Mouse (Mus musculus) heart, embryonic 16.5 days (tissue): ENCODE data around the gene Sbno2. TPM values are rescaled to one million over a fixed set of nuclear protein-coding genes. Genes with fewer than 3 reads are reported as not detected.

Experiments
- ATAC-seq: fragments of 200-750 bp; cut with Nextera tagmentation; replicated peaks from 2 replicates; pipeline ENCODE4 v1.8.0; 2017; ENCODE audit warnings: moderate number of reproducible peaks; ENCODE audit not compliant: insufficient read depth, low FRiP score; ENCODE audit errors: extremely low read depth
- H3K27ac ChIP-seq: fragments of 300-500 bp; sonication (generic); 2 replicates; pipeline ENCODE4 v1.5.1; 2014; ENCODE audit warnings: mild to moderate bottlenecking, low read length, control low read depth, moderate library complexity
- H3K27me3 ChIP-seq: fragments of 300-500 bp; sonication (generic); 2 replicates; pipeline ENCODE4 v1.6.1; 2014; ENCODE audit warnings: low read length, mixed read lengths; ENCODE audit not compliant: control insufficient read depth, insufficient read depth
- H3K36me3 ChIP-seq: fragments of 300-500 bp; sonication (generic); 2 replicates; pipeline ENCODE4 v1.6.1; 2014; ENCODE audit not compliant: control insufficient read depth, insufficient read depth
- H3K4me1 ChIP-seq: fragments of 300-500 bp; sonication (generic); 2 replicates; pipeline ENCODE4 v1.6.1; 2014; ENCODE audit warnings: low read length, mixed read lengths; ENCODE audit not compliant: control insufficient read depth, insufficient read depth
- H3K4me2 ChIP-seq: fragments of 300-500 bp; sonication (generic); 2 replicates; pipeline ENCODE4 v1.6.1; 2014; ENCODE audit warnings: low read depth, mild to moderate bottlenecking, control low read depth, low read length
- H3K4me3 ChIP-seq: fragments of 300-500 bp; sonication (generic); 2 replicates; pipeline ENCODE4 v1.5.1; 2014; ENCODE audit warnings: mild to moderate bottlenecking, control low read depth, low read length
- H3K9ac ChIP-seq: fragments of 300-500 bp; sonication (generic); 2 replicates; pipeline ENCODE4 v1.6.1; 2014; ENCODE audit warnings: low read length, control low read depth
- H3K9me3 ChIP-seq: fragments of 300-500 bp; sonication (generic); replicated peaks from 2 replicates; pipeline ENCODE4 v1.6.1; 2016; ENCODE audit warnings: low read length; ENCODE audit not compliant: control insufficient read depth
- WGBS: fragments of 180-500 bp; shearing (Covaris S2); extraction: QIAGEN DNeasy Blood & Tissue Kit; methylation state at CpG from one replicate; pipeline ENCODE4 v1.1.7; 2014; 5-methylcytosine and 5-hydroxymethylcytosine counted together
- polyA plus RNA-seq: library from polyadenylated mRNA; unstranded; fragments of >200 nt; fragmentation: Nextera tagmentation; extraction: Ambion mirVana; gene quantifications from 2 replicates; pipeline ENCODE4 v1.2.1, GENCODE M21; 2015

Gene Sbno2
- polyA plus RNA-seq, 1 experiment from 2014 or later, result 11.7 TPM

DNA sequence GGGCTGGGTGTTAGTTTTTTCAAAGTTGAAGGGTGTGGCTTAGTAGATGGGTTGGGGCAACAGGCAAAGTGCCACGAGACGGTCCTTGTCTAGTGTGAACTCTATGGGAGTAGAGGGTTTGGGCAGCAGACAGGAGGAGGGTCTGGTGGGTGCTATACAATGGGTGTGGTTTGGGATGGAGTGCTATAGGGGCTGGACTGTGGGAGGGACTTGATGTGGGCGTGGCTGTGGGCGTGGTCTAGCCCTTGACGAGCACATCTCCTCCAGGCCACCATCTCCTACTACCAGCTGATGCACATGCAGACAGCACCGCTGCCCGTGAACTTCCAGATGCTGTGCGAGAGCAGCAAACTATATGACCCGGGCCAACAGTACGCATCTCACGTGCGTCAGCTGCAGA is 79.5 kb downstream of the Sbno2 start:
- Histone ChIP-seq H3K27me3 (no peaks in the 10 kb centered on the region), H3K4me2 (no peak overlapping the region), H3K9me3 (no peaks in the 10 kb centered on the region; the same call in 1 of the 2 replicates), H3K27ac (no peak overlapping the region), H3K9ac (no peak overlapping the region), H3K36me3 (0 out of 2 replicates have a peak, but pooled peaks cover 3% of the 10 kb centered on the region), H3K4me1 (0 out of 2 replicates have a peak, but pooled peaks cover 2% of the 10 kb centered on the region), H3K4me3 (no peak overlapping the region)
- no peak for ATAC-seq
- 68% methylated on average over 12 of the region's 12 CpGs for WGBS

DNA sequence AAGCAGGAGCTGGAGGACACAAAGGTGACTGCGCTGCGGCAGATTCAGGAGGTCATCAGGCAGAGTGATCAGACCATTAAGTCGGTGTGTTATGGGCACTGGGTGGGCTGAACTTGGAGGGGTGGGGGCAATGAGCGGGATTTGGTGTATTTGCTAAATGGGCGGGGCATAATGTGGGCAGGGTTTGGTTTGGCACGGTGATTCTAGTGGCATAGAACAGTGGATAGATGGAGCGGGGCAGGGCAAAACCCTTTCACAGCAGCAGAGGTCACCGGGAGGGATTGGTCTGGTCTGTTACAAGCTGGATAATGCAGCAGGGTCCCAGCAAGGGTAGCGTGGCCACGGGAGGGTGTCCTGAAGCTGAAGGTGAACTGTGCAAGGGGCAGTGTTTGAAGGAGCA is 79.9 kb downstream of the Sbno2 start:
- H3K4me2 ChIP-seq, result no peak overlapping the region
- H3K4me3 ChIP-seq, result no peak overlapping the region
- H3K27me3 ChIP-seq, result no peaks in the 10 kb centered on the region
- no peak for ATAC-seq
- no peak overlapping the region for H3K9ac ChIP-seq
- H3K9me3 ChIP-seq, result no peaks in the 10 kb centered on the region; the same call in 1 of the 2 replicates
- H3K4me1 ChIP-seq, result 0 out of 2 replicates have a peak, but pooled peaks cover 2% of the 10 kb centered on the region
- no peak overlapping the region for H3K27ac ChIP-seq
- 0 out of 2 replicates have a peak, but pooled peaks cover 2% of the 10 kb centered on the region for H3K36me3 ChIP-seq
- WGBS, result 80% methylated on average over 10 of the region's 10 CpGs

DNA sequence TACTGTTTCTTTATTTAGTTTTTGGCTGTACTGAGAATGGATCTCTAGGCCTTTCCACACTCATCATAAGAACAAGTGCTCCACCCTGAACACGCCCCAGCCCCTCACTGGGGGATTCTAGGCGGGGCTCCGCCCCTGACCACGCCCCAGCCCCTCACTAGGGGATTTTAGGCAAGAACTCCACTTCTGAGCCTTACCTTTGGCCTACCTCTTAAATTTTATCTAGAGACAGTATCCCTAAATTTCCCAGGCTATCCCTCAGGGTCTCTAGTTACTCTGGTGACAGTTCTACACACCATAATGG is 80.4 kb downstream of the Sbno2 start:
- Histone ChIP-seq H3K9ac (no peak overlapping the region), H3K4me1 (0 out of 2 replicates have a peak, but pooled peaks cover 2% of the 10 kb centered on the region), H3K4me3 (no peak overlapping the region), H3K4me2 (no peak overlapping the region), H3K9me3 (no peaks in the 10 kb centered on the region; the same call in 1 of the 2 replicates), H3K27ac (no peak overlapping the region), H3K27me3 (no peaks in the 10 kb centered on the region), H3K36me3 (0 out of 2 replicates have a peak, but pooled peaks cover 2% of the 10 kb centered on the region)
- WGBS, result 63% methylated on average over 4 of the region's 4 CpGs
- no peak for ATAC-seq

DNA sequence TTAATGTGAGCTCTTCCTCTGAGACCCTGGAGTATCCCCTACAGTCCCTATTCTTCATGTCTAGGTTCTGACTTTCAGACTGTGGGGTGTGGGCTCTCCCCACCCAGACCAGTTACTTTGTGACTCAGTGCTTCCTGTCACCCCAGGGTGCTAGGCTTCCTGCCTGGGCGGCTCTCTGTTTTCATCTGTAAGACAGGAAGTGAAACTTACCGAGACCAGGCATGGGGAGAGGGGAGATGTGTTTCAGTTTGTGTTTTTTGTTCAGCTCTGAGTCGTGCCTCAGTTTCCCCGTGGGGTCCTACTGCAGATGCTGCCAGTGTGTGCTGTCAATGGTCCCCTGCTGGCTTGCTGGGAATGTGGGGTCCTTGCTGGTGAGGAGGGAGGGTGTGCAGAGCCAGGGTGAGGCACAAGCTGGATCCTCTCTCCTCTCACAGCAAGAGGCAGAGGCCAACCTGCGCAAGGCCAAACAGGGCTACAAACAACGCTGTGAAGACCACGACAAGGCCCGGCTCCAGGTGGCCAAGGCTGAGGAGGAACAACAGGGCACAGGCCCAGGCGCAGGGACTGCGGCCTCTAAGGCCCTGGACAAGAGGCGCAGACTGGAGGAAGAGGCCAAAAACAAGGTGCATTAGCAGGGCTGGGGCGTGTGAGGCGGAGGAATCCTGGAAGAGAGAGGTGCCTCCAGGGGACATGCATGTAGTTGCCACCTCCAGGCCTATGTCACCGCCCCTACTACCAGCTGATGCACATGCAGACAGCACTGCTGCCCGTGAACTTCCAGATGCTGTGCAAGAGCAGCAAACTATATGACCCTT is 80.9 kb downstream of the Sbno2 start:
- no peak for ATAC-seq
- H3K27me3 ChIP-seq, result no peaks in the 10 kb centered on the region
- H3K4me2 ChIP-seq, result no peak overlapping the region
- H3K27ac ChIP-seq, result peak overlapping the region; percentile 25
- H3K9ac ChIP-seq, result 0 out of 2 replicates have a peak overlapping the region, but pooled peaks have one; percentile 3
- no peak overlapping the region for H3K4me3 ChIP-seq
- H3K36me3 ChIP-seq, result 0 out of 2 replicates have a peak, but pooled peaks cover 2% of the 10 kb centered on the region
- no peaks in the 10 kb centered on the region; the same call in 1 of the 2 replicates for H3K9me3 ChIP-seq
- 68% methylated on average over 15 of the region's 15 CpGs for WGBS
- 0 out of 2 replicates have a peak, but pooled peaks cover 2% of the 10 kb centered on the region for H3K4me1 ChIP-seq

DNA sequence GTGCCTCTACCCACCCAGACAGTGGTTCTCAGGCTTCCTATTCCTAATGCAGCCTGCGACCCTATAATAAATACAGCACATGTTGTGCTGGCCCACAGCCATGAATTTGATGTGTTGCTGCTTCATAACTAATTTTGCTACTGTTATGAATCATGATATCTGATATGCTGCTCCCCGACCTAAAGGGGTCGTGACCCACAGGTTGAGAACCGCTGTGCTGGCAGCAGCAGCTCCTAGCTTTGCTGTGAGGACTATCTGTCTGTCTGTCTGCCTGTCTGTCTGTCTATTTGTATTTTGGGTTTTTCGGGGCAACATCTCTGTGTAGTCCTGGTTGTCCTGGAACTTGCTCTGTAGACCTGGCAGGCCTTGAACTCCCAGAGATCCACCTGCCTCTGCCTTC is 81.6 kb downstream of the Sbno2 start:
- Histone ChIP-seq H3K27me3 (no peaks in the 10 kb centered on the region), H3K36me3 (0 out of 2 replicates have a peak, but pooled peaks cover 2% of the 10 kb centered on the region), H3K4me2 (no peak overlapping the region), H3K4me1 (peaks cover 7% of the 10 kb centered on the region), H3K4me3 (no peak overlapping the region), H3K9me3 (no peaks in the 10 kb centered on the region; the same call in 1 of the 2 replicates), H3K27ac (peak overlapping the region; percentile 25; the same call in 1 of the 2 replicates), H3K9ac (no peak overlapping the region)
- 73% methylated on average over 5 of the region's 5 CpGs for WGBS
- no peak for ATAC-seq

DNA sequence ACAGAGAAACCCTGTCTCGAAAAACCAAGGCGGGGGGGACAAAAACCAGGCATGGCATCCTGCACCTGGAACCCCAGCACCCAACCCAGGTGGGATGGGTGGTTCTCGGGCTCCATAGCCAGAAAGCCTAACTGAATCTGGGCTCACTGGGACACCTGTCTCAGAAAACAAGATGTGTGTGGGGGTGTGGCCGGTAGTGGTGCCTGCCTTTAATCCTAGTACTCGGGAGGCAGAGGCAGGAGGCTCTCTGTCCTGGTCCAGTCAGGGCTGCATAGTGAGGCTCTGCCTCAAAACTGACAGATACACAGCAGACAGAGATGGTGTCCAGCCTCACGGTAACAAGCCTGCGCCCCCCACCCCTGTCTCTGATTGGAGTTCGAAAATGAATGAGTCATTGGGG is 82.6 kb downstream of the Sbno2 start:
- Histone ChIP-seq H3K4me3 (no peak overlapping the region), H3K36me3 (0 out of 2 replicates have a peak, but pooled peaks cover 2% of the 10 kb centered on the region), H3K9me3 (no peaks in the 10 kb centered on the region; the same call in 1 of the 2 replicates), H3K9ac (no peak overlapping the region), H3K4me2 (no peak overlapping the region), H3K27me3 (no peaks in the 10 kb centered on the region), H3K4me1 (peaks cover 9% of the 10 kb centered on the region), H3K27ac (no peak overlapping the region)
- ATAC-seq, result no peak
- WGBS, result 93% methylated on average over 8 of the region's 8 CpGs

DNA sequence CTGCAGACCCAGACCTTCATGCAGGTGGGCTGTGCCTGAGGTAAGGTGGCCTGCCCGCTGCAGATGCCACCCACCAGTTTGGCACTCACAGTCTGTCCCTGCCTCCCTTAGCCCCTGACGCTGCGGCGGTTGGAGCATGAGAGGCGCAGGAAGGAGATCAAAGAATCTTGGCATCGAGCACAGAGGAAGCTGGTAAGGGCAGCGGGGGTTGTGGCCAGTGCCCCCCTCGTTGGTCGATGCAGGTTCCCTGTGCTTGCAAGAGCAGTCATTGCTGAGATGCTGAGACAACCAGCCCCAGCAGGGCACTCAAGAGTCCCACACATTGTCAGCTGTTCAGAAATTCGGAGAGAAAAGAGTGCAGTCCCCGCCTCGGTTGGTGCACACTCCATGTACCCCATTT is 83.2 kb downstream of the Sbno2 start:
- Histone ChIP-seq H3K4me3 (no peak overlapping the region), H3K36me3 (no peaks in the 10 kb centered on the region), H3K4me1 (peaks cover 9% of the 10 kb centered on the region), H3K27me3 (no peaks in the 10 kb centered on the region), H3K27ac (no peak overlapping the region), H3K4me2 (no peak overlapping the region), H3K9ac (no peak overlapping the region), H3K9me3 (no peaks in the 10 kb centered on the region; the same call in 1 of the 2 replicates)
- ATAC-seq, result no peak
- WGBS, result 88% methylated on average over 12 of the region's 12 CpGs

DNA sequence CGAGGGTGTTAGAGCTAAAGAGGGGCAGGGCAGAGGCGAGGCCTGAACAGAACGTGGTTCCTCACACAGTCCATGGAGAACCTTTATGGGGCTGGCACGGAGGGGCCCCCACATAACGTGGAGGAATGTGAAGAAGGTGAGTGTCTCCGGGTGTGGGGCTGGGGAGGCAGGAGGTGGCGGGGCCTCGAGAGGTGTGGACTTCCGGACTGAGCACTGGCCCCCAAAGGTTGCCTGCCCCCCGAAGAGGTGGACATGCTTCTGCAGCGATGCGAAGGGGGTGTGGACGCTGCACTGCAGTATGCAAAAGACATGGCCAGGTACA is 84.1 kb downstream of the Sbno2 start:
- H3K27ac ChIP-seq, result no peak overlapping the region
- peaks cover 9% of the 10 kb centered on the region for H3K4me1 ChIP-seq
- no peaks in the 10 kb centered on the region; the same call in 1 of the 2 replicates for H3K9me3 ChIP-seq
- H3K36me3 ChIP-seq, result no peaks in the 10 kb centered on the region
- WGBS, result 88% methylated on average over 13 of the region's 13 CpGs
- no peak overlapping the region for H3K9ac ChIP-seq
- no peak overlapping the region for H3K4me2 ChIP-seq
- no peak overlapping the region for H3K4me3 ChIP-seq
- no peaks in the 10 kb centered on the region for H3K27me3 ChIP-seq
- no peak for ATAC-seq

DNA sequence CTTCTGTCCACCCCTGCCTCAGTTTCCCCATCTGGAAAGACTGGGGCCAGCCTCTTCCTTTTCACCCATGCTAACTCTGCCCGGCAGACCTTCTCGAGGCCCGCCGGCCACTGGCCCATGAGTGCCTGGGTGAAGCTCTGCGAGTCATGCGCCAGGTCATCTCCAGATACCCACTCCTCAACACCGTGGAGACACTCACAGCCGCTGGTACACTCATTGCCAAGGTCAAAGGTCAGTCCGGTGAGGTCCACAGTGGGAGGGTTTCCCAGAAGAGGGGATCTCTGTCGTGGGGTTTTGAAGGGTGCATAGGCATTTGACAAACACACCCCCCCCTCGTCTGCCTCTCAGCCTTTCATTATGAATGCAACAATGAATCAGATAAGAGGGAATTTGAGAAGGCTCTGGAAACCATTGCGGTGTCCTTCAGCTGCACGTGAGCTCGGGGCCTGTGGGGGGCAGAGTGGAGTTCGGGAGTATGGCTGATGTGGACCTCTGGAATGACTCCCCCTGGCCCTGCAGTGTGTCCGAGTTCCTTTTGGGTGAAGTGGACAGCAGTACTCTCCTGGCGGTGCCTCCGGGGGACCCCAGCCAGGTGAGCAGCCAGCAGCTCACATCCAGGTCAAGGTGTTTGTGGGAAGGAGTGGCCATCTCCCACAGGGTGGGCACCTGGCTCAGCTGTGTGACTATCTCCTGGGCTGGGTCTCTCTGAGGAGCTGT is 84.6 kb downstream of the Sbno2 start:
- no peak overlapping the region for H3K4me2 ChIP-seq
- H3K27me3 ChIP-seq, result no peaks in the 10 kb centered on the region
- H3K27ac ChIP-seq, result no peak overlapping the region
- H3K9me3 ChIP-seq, result no peaks in the 10 kb centered on the region; the same call in 1 of the 2 replicates
- no peak overlapping the region for H3K4me3 ChIP-seq
- no peak for ATAC-seq
- H3K9ac ChIP-seq, result no peak overlapping the region
- no peaks in the 10 kb centered on the region for H3K36me3 ChIP-seq
- WGBS, result 80% methylated on average over 18 of the region's 18 CpGs
- peaks cover 9% of the 10 kb centered on the region for H3K4me1 ChIP-seq
